Mouse (Mus musculus): ENCODE measurements at regions not wholly inside any gene's neighbourhood (a gene's known extent, or its start where the extent isn't known, plus 50 kb on each side); places are given as distances from the start of the nearest gene placed in this dataset.

- peak in 1 of 2 experiments; percentile 43 for DNase-seq
Measured at GRCm38 (mm10) chr16:91970461-91970860, 87.6 kb upstream of the Mrps6 start.

GRCm38 (mm10) chr16:91973183-91973582 lies 84.9 kb upstream of the Mrps6 start:
- no peak for DNase-seq

GRCm38 (mm10) chr16:91976194-91976805 lies 81.8 kb upstream of the Mrps6 start:
- DNase-seq = no peak

- DNase-seq = peak in 1 of 2 experiments; percentile 45
Measured at GRCm38 (mm10) chr16:91978423-91978822, 79.6 kb upstream of the Mrps6 start.

DNA sequence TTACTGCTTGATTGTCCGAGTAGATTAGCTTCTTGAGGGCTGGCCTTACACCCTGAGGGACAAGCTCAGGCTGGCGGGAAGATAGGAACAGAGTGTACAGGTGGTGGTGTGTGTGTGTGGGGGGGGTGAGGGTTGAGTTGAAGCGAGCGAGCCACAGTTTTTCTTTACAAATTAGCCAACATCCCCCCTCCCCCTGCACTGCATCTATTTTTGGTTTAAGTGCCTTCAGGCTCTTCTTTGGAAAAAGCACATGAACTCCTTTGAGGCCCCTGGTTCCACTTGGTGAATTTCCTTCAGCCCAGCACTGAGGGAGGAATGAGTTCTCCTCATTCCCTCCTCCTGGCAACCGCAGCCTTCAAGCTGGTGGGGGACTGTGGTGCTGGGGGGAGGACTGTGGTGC lies 79.2 kb upstream of the Mrps6 start:
- DNase-seq = peak; percentile 75 to 91

- DNase-seq = no peak
Measured at GRCm38 (mm10) chr16:91980482-91980881, 77.6 kb upstream of the Mrps6 start.

- peak; percentile 43 to 76 for DNase-seq
Measured at GRCm38 (mm10) chr16:91985211-91985610, 72.9 kb upstream of the Mrps6 start.

- no peak for DNase-seq
Measured at GRCm38 (mm10) chr16:91989332-91989731, 68.7 kb upstream of the Mrps6 start.

GRCm38 (mm10) chr16:91995459-91996190 lies 62.4 kb upstream of the Mrps6 start:
- DNase-seq = peak; percentile 66 to 67

DNA sequence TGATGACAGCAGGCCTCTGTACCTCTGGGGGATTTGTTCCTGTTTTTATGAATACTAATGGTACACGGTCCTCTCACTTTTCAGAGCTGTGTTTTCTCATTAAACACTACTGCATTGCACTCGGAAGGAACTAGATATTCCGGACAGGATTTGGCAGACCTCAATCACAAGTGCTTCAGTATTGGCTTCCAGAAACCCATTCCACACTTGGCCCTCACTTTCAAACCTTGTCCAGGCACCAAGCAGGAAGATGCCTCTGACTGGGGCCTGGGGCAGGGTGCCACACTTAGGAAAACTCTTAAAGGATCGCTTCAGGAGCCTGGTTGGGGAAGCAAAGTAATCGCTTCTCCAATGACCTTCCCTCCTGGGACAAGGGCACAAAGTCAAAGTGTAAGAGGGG lies 50.7 kb upstream of the Mrps6 start:
- no peak for DNase-seq
